Mouse (Mus musculus) bone marrow macrophage, adult 2 months (primary cell): ENCODE data around the gene Fhit.

Source experiments
- CTCF ChIP-seq: IDR thresholded peaks from 2 replicates; pipeline ENCODE4 v1.5.1; 2012; ENCODE audit warnings: low read depth, mild to moderate bottlenecking, low read length, moderate library complexity
- POLR2A ChIP-seq: IDR thresholded peaks from 2 replicates; pipeline ENCODE4 v1.6.1; 2012; ENCODE audit warnings: mild to moderate bottlenecking, low read depth, low read length, borderline replicate concordance

- TF ChIP-seq CTCF (no peak), POLR2A (no peak)
These were observed 956.1 kb downstream of the Fhit start for GRCm38 (mm10) chr14:10205699-10206098.
